Mouse (Mus musculus) heart, postnatal 36 days (tissue): Measurements from ENCODE around the gene Btbd17. TPM values are rescaled to one million over a fixed set of nuclear protein-coding genes. Genes with fewer than 3 reads are reported as not detected.

ENCODE experiments used
- DNase-seq, 2 experiments: peaks; one replicate each; pipeline ENCODE4 v3.0.0; 2021 to 2022
- intact Hi-C: fragments of 180-260 bp; cut with DNase I; formaldehyde crosslinking; loops from one replicate; pipeline ENCODE4 v1.15.1; 2025
- total RNA-seq, 2 experiments: library from RNA; stranded (reverse); gene quantifications; 2 replicates each; pipeline ENCODE4 v1.2.3; 2021

The Btbd17 gene
- not detected for total RNA-seq

GRCm38 (mm10) chr11:114795848-114796322, at the start of gene Btbd17:
Gene Btbd17, minus strand, starts transcription at chr11:114795945.
- intact Hi-C loops, result no loop called here
- no peak for DNase-seq

GRCm38 (mm10) chr11:114844464-114845220, 48.9 kb upstream of the Btbd17 start:
- DNase-seq, result no peak
- intact Hi-C loops, result no loop called here

- peak in 1 of 2 experiments; percentile 34 for DNase-seq
- intact Hi-C loops, result no loop called here
These were observed 48.2 kb upstream of the Btbd17 start for GRCm38 (mm10) chr11:114843818-114844463.

- DNase-seq, result no peak
- intact Hi-C loops, result no loop called here
These were observed 37.4 kb upstream of the Btbd17 start for GRCm38 (mm10) chr11:114833166-114833565.

GRCm38 (mm10) chr11:114830433-114830773, 34.7 kb upstream of the Btbd17 start:
- no peak for DNase-seq

GRCm38 (mm10) chr11:114829499-114830432, 34.0 kb upstream of the Btbd17 start:
- peak; percentile 41 to 43 for DNase-seq
- intact Hi-C loops, result no loop called here

More at GRCm38 (mm10) chr11:114830433-114830773, 34.7 kb upstream of the Btbd17 start:
- intact Hi-C loops, result no loop called here

- DNase-seq, result no peak
- intact Hi-C loops, result no loop called here
These were observed 30.9 kb upstream of the Btbd17 start for GRCm38 (mm10) chr11:114826686-114827085.

GRCm38 (mm10) chr11:114823199-114823725, 27.5 kb upstream of the Btbd17 start:
- DNase-seq, result no peak
- intact Hi-C loops, result no loop called here

GRCm38 (mm10) chr11:114822727-114823126, 27.0 kb upstream of the Btbd17 start:
- intact Hi-C loops, result no loop called here
- peak; percentile 19 to 33 for DNase-seq

- DNase-seq, result no peak
- intact Hi-C loops, result no loop called here
These were observed 25.6 kb upstream of the Btbd17 start for GRCm38 (mm10) chr11:114821325-114821724.

- intact Hi-C loops, result no loop called here
- no peak for DNase-seq
These were observed 24.7 kb upstream of the Btbd17 start for GRCm38 (mm10) chr11:114820444-114820843.

GRCm38 (mm10) chr11:114819110-114819509, 23.4 kb upstream of the Btbd17 start:
- intact Hi-C loops, result loop anchor here (10.0 kb wide), 1 partner anchor 236 kb away; no protein-coding TSS in a partner anchor
- DNase-seq, result no peak

GRCm38 (mm10) chr11:114818185-114818584, 22.4 kb upstream of the Btbd17 start:
- intact Hi-C loops, result loop anchor here (10.0 kb wide), 1 partner anchor 237 kb away; no protein-coding TSS in a partner anchor
- no peak for DNase-seq

- intact Hi-C loops, result loop anchor here (10.0 kb wide), 1 partner anchor 238 kb away; no protein-coding TSS in a partner anchor
These were observed 21.2 kb upstream of the Btbd17 start for GRCm38 (mm10) chr11:114816934-114817333.

GRCm38 (mm10) chr11:114814873-114815592, 19.3 kb upstream of the Btbd17 start:
- no peak for DNase-seq
- intact Hi-C loops, result loop anchor here (10.0 kb wide), 1 partner anchor 240 kb away; no protein-coding TSS in a partner anchor

More at GRCm38 (mm10) chr11:114816934-114817333, 21.2 kb upstream of the Btbd17 start:
- DNase-seq, result no peak

- DNase-seq, result peak; percentile 91 to 95
These were observed 17.0 kb upstream of the Btbd17 start for GRCm38 (mm10) chr11:114812731-114813240.

GRCm38 (mm10) chr11:114810344-114810743, 14.6 kb upstream of the Btbd17 start:
- intact Hi-C loops, result loop anchor here (10.0 kb wide), 1 partner anchor 244 kb away; no protein-coding TSS in a partner anchor
- no peak for DNase-seq

More at GRCm38 (mm10) chr11:114812731-114813240, 17.0 kb upstream of the Btbd17 start:
- intact Hi-C loops, result loop anchor here (1.0 to 10.0 kb wide), 3 partner anchors 65 to 242 kb away; no protein-coding TSS in a partner anchor

GRCm38 (mm10) chr11:114809371-114809770, 13.6 kb upstream of the Btbd17 start:
- intact Hi-C loops, result no loop called here
- DNase-seq, result no peak
